Mouse (Mus musculus) CH12.LX (cell line): Measurements from ENCODE around the gene Rfx2. TPM values are rescaled to one million over a fixed set of nuclear protein-coding genes. Genes with fewer than 3 reads are reported as not detected.

Experiments used
- DNase-seq: peaks from one replicate; pipeline ENCODE4 v3.0.0-alpha.2; 2013; ENCODE audit errors: extremely low read depth
- H3K27ac ChIP-seq: 2 replicates; pipeline ENCODE4 v1.5.1; 2012; ENCODE audit warnings: low read depth, mild to moderate bottlenecking, control low read depth, moderate library complexity; ENCODE audit not compliant: insufficient read depth
- H3K27me3 ChIP-seq: replicated peaks from 2 replicates; pipeline ENCODE3; 2012; ENCODE audit warnings: inconsistent platforms
- H3K36me3 ChIP-seq, 2 experiments: replicated peaks in 1 of 2; 2 replicates each; pipeline versions ENCODE3 to v1.6.1; 2012; ENCODE audit warnings: inconsistent platforms in 1 of 2, low read length in 1 of 2, mild to moderate bottlenecking in 1 of 2, mixed read lengths in 1 of 2, moderate library complexity in 1 of 2; ENCODE audit not compliant: control insufficient read depth in 1 of 2, insufficient read depth in 1 of 2
- H3K4me1 ChIP-seq, 2 experiments: 2 replicates each; pipeline ENCODE4 v1.6.1; 2012; ENCODE audit warnings: inconsistent platforms in 1 of 2, moderate library complexity in 1 of 2; ENCODE audit not compliant: insufficient read depth in 2 of 2, control insufficient read depth in 1 of 2
- H3K4me2 ChIP-seq: 2 replicates; pipeline ENCODE4 v1.6.1; 2012; ENCODE audit warnings: low read depth, mild to moderate bottlenecking, control low read depth; ENCODE audit not compliant: poor library complexity, insufficient read depth, severe bottlenecking
- H3K4me3 ChIP-seq, 3 experiments: fragments of 150-350 bp in 1 of 3; sonication (generic) in 1 of 3; replicated peaks in 1 of 3; 2 replicates each; pipeline versions ENCODE3 to v1.5.1; 2011 to 2012; ENCODE audit warnings: low read depth in 2 of 3, low read length in 2 of 3, mild to moderate bottlenecking in 2 of 3, moderate library complexity in 2 of 3, control low read depth in 1 of 3, improper control_type of control experiment in 1 of 3, inconsistent platforms in 1 of 3, mixed read lengths in 1 of 3; ENCODE audit not compliant: poor library complexity in 1 of 3
- H3K79me2 ChIP-seq: replicated peaks from 2 replicates; pipeline ENCODE4 v1.6.1; 2012; ENCODE audit warnings: mild to moderate bottlenecking, moderate library complexity; ENCODE audit not compliant: control insufficient read depth, poor library complexity, insufficient read depth, severe bottlenecking; ENCODE audit errors: extremely low read depth
- H3K9ac ChIP-seq: 2 replicates; pipeline ENCODE4 v1.6.1; 2012; ENCODE audit warnings: low read depth, mild to moderate bottlenecking, control low read depth, moderate library complexity; ENCODE audit not compliant: insufficient read depth
- H3K9me3 ChIP-seq: replicated peaks from 2 replicates; pipeline ENCODE3; 2012; ENCODE audit warnings: low read length, inconsistent platforms, mixed read lengths
- E2F4 ChIP-seq: IDR thresholded peaks from 2 replicates; pipeline ENCODE4 v1.6.1; 2011; ENCODE audit warnings: low read depth, low read length, improper control_type of control experiment; ENCODE audit not compliant: insufficient replicate concordance
- ETS1 ChIP-seq: conservative IDR thresholded peaks from 2 replicates; pipeline ENCODE4 v1.6.1; 2012; ENCODE audit warnings: low read depth, mild to moderate bottlenecking, inconsistent platforms, low read length, improper control_type of control experiment, moderate library complexity
- GABPA ChIP-seq: IDR thresholded peaks from 2 replicates; pipeline ENCODE4 v1.6.1; 2012; ENCODE audit warnings: low read depth, low read length, improper control_type of control experiment, inconsistent platforms; ENCODE audit not compliant: insufficient replicate concordance
- HCFC1 ChIP-seq: IDR thresholded peaks from 2 replicates; pipeline ENCODE4 v1.6.1; 2012; ENCODE audit warnings: low read depth, mild to moderate bottlenecking, inconsistent platforms, low read length, improper control_type of control experiment
- IRF4 ChIP-seq: IDR thresholded peaks from 2 replicates; pipeline ENCODE4 v1.6.1; 2014; ENCODE audit warnings: low read depth, mild to moderate bottlenecking, inconsistent platforms, low read length, improper control_type of control experiment
- JUND ChIP-seq: conservative IDR thresholded peaks from 2 replicates; pipeline ENCODE4 v1.6.1; 2011; ENCODE audit warnings: low read depth, low read length, improper control_type of control experiment
- MAFK ChIP-seq: IDR thresholded peaks from 2 replicates; pipeline ENCODE4 v1.6.1; 2011; ENCODE audit warnings: low read length, improper control_type of control experiment; ENCODE audit not compliant: insufficient replicate concordance
- MAZ ChIP-seq: IDR thresholded peaks from 2 replicates; pipeline ENCODE4 v1.6.1; 2012; ENCODE audit warnings: low read depth, mild to moderate bottlenecking, inconsistent platforms, low read length, improper control_type of control experiment, moderate library complexity
- NELFE ChIP-seq: IDR thresholded peaks from 2 replicates; pipeline ENCODE4 v1.6.1; 2011; ENCODE audit warnings: low read depth, low read length, improper control_type of control experiment
- NRF1 ChIP-seq: IDR thresholded peaks from 2 replicates; pipeline ENCODE4 v1.6.1; 2014; ENCODE audit warnings: low read depth, mild to moderate bottlenecking, inconsistent platforms, low read length, improper control_type of control experiment, moderate library complexity
- PAX5 ChIP-seq: IDR thresholded peaks from 2 replicates; pipeline ENCODE4 v1.6.1; 2012; ENCODE audit warnings: low read length, inconsistent platforms, mixed read lengths
- POLR2A ChIP-seq: IDR thresholded peaks from 2 replicates; pipeline ENCODE4 v1.6.1; 2011; ENCODE audit warnings: low read depth, mild to moderate bottlenecking, improper control_type of control experiment, low read length
- POLR2AphosphoS2 ChIP-seq: IDR thresholded peaks from 2 replicates; pipeline ENCODE4 v1.6.1; 2011; ENCODE audit warnings: low read depth, low read length, improper control_type of control experiment
- SIN3A ChIP-seq: IDR thresholded peaks from 2 replicates; pipeline ENCODE4 v1.6.1; 2012; ENCODE audit warnings: low read length, improper control_type of control experiment, inconsistent platforms
- TBP ChIP-seq: conservative IDR thresholded peaks from 2 replicates; pipeline ENCODE4 v1.6.1; 2011; ENCODE audit warnings: low read depth, low read length, improper control_type of control experiment
- TCF12 ChIP-seq: IDR thresholded peaks from 2 replicates; pipeline ENCODE4 v1.6.1; 2014; ENCODE audit warnings: low read depth, mild to moderate bottlenecking, inconsistent platforms, low read length, improper control_type of control experiment
- UBTF ChIP-seq: IDR thresholded peaks from 2 replicates; pipeline ENCODE4 v1.6.1; 2012; ENCODE audit warnings: low read depth, mild to moderate bottlenecking, inconsistent platforms, low read length, improper control_type of control experiment, moderate library complexity
- USF1 ChIP-seq: IDR thresholded peaks from 2 replicates; pipeline ENCODE4 v1.6.1; 2014; ENCODE audit warnings: low read depth, mild to moderate bottlenecking, inconsistent platforms, low read length, improper control_type of control experiment
- ZC3H11A ChIP-seq: IDR thresholded peaks from 2 replicates; pipeline ENCODE4 v1.6.1; 2012; ENCODE audit warnings: low read depth, mild to moderate bottlenecking, inconsistent platforms, low read length, improper control_type of control experiment
- ZMIZ1 ChIP-seq: IDR thresholded peaks from 2 replicates; pipeline ENCODE4 v1.6.1; 2012; ENCODE audit warnings: low read depth, mild to moderate bottlenecking, inconsistent platforms, low read length, improper control_type of control experiment
- ZNF384 ChIP-seq: IDR thresholded peaks from 2 replicates; pipeline ENCODE4 v1.6.1; 2012; ENCODE audit warnings: low read depth, low read length, improper control_type of control experiment, inconsistent platforms
- dilution Hi-C: fragments of 300-500 bp; cut with MboI; formaldehyde crosslinking; loops from 2 replicates; pipeline ENCODE4 v1.14.3; 2020; ENCODE audit warnings: low sequenced_read_pairs; ENCODE audit not compliant: extremely low pct_unique_long_range_greater_than_20kb, extremely low pct_ligation_motif_present
- in situ Hi-C: fragments of 300-500 bp; cut with MboI; formaldehyde crosslinking; loops from 3 replicates; pipeline ENCODE4 v1.14.3; 2019; ENCODE audit warnings: low sequenced_read_pairs, low pct_ligation_motif_present, low pct_unique_long_range_greater_than_20kb, mixed read lengths
- polyA plus RNA-seq: library from polyadenylated mRNA; unstranded; fragments of >175 nt; gene quantifications from 2 replicates; pipeline ENCODE4 v1.2.1, GENCODE M21; 2012; ENCODE audit warnings: low read depth; ENCODE audit not compliant: insufficient read length
- total RNA-seq, 2 experiments: library from RNA; depleted of rRNA; stranded (reverse); fragments of 300-350 nt in 1 of 2; fragments of >200 nt in 1 of 2; gene quantifications; 2 replicates each; pipeline ENCODE4 v1.2.3; 2012 to 2014

Rfx2 gene
- total and polyA plus RNA-seq, 3 experiments, result 0.16 to 1.1 (median 0.34) TPM

DNA sequence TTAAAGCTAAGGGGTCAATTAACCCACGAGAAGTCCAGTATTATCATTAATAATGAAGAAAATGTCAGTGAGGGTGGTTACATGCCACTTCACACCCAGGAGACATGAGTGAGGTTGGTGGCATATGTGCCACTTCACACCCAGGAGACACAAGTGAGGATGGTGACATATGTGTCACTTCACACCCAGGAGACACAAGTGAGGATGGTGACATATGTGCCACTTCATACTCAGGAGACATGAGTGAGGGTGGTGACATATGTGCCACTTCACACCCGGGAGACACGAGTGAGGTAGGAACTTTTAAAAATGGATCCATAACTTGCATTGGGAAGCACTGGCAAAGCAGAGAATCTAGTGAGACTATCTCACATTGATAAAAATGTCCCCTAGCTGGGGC is 20.4 kb upstream of the Rfx2 start:
- no peak for DNase-seq
- in situ Hi-C loops (no loop called here), dilution Hi-C loops (no loop called here)
- Histone ChIP-seq H3K27ac (no peak overlapping the region), H3K9me3 (no peaks in the 10 kb centered on the region), H3K36me3 (no peaks in the 10 kb centered on the region), H3K79me2 (no peaks in the 10 kb centered on the region), H3K4me3 (no peak overlapping the region), H3K4me1 (peaks cover 3 to 4% of the 10 kb centered on the region in 2 experiments; a peak in 2 of 4 replicates), H3K4me2 (no peak overlapping the region), H3K27me3 (peaks cover 43% of the 10 kb centered on the region), H3K9ac (no peak overlapping the region)
- TF ChIP-seq ZMIZ1 (no peak), ETS1 (no peak), UBTF (no peak), ZNF384 (no peak), MAZ (no peak), GABPA (no peak), IRF4 (no peak), USF1 (no peak), NELFE (no peak), E2F4 (no peak), SIN3A (no peak), TCF12 (no peak), TBP (no peak), ZC3H11A (no peak), NRF1 (no peak), PAX5 (no peak)

DNA sequence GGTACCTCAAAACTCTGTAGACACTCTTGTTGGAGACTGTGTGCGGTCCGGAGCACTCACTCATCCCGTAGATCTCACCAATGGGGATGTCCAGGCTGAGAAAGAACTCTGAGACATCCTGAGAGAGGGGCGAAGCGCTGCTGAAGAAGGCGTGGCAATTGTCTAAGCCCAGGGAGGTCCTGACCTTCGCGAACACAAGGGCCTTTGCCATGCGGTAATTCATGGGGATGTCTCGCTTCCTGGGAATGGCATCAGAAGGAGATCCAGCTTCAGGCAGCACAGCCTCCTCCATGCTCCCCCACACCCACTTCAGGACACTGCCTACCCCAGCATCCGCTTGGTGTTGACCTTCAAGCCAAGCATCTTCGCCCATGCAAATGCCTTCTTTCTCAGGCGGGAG is 18.9 kb upstream of the Rfx2 start:
- no peaks in the 10 kb centered on the region for H3K79me2 ChIP-seq
- in situ Hi-C loops, result no loop called here

More for the DNA sequence above, 18.9 kb upstream of the Rfx2 start:
- no peak for DNase-seq
- no peak overlapping the region for H3K4me3 ChIP-seq
- H3K27me3 ChIP-seq, result peaks cover 38% of the 10 kb centered on the region
- TF ChIP-seq UBTF (no peak), POLR2A (no peak), GABPA (no peak), ZMIZ1 (no peak), TBP (no peak), NRF1 (no peak), MAFK (no peak), ETS1 (no peak), MAZ (no peak), JUND (no peak), HCFC1 (no peak), POLR2AphosphoS2 (no peak), SIN3A (no peak)
- H3K36me3 ChIP-seq, result no peaks in the 10 kb centered on the region
- peaks cover 3 to 4% of the 10 kb centered on the region in 2 experiments; a peak in 2 of 4 replicates for H3K4me1 ChIP-seq
- H3K4me2 ChIP-seq, result no peak overlapping the region
- no peaks in the 10 kb centered on the region for H3K9me3 ChIP-seq
- H3K9ac ChIP-seq, result no peak overlapping the region
- H3K27ac ChIP-seq, result no peak overlapping the region
- dilution Hi-C loops, result no loop called here
